Mouse (Mus musculus): ENCODE data around the gene Ttll4.

Gene Ttll4

GRCm38 (mm10) chr1:74661448-74662195 lies at the start of gene Ttll4:
TSS of gene Ttll4 (plus strand) at chr1:74661745.
- in situ Hi-C loops (cut with MseI, MboI) = no loop called here

GRCm38 (mm10) chr1:74624183-74624582 lies 37.4 kb upstream of the Ttll4 start:
- in situ Hi-C loops (cut with MseI, MboI) = no loop called here

GRCm38 (mm10) chr1:74626076-74626475 lies 35.5 kb upstream of the Ttll4 start:
- in situ Hi-C loops (cut with MseI, MboI) = no loop called here

GRCm38 (mm10) chr1:74628001-74628400 lies 33.5 kb upstream of the Ttll4 start:
- in situ Hi-C loops (cut with MseI, MboI) = no loop called here

GRCm38 (mm10) chr1:74632734-74633133 lies 28.8 kb upstream of the Ttll4 start:
- in situ Hi-C loops (cut with MseI, MboI) = no loop called here

GRCm38 (mm10) chr1:74643524-74643923 lies 18.0 kb upstream of the Ttll4 start:
- in situ Hi-C loops (cut with MseI, MboI) = loop anchor here in 1 of 2 experiments (10.0 kb wide), 1 partner anchor 111 kb away; no protein-coding TSS in a partner anchor

GRCm38 (mm10) chr1:74643926-74644325 lies 17.6 kb upstream of the Ttll4 start:
- in situ Hi-C loops (cut with MseI, MboI) = loop anchor here in 1 of 2 experiments (10.0 kb wide), 1 partner anchor 111 kb away; no protein-coding TSS in a partner anchor

- in situ Hi-C loops (cut with MseI, MboI) = no loop called here
These were observed 814 bp downstream of the Ttll4 start for GRCm38 (mm10) chr1:74662253-74662865.

- in situ Hi-C loops (cut with MseI, MboI) = no loop called here
These were observed 3.6 kb downstream of the Ttll4 start for GRCm38 (mm10) chr1:74665153-74665552.

GRCm38 (mm10) chr1:74668371-74668770 lies 6.8 kb downstream of the Ttll4 start:
- in situ Hi-C loops (cut with MseI, MboI) = no loop called here

GRCm38 (mm10) chr1:74672731-74673130 lies 11.2 kb downstream of the Ttll4 start:
- in situ Hi-C loops (cut with MseI, MboI) = no loop called here

GRCm38 (mm10) chr1:74676863-74677262 lies 15.3 kb downstream of the Ttll4 start:
- in situ Hi-C loops (cut with MseI, MboI) = no loop called here

- in situ Hi-C loops (cut with MseI, MboI) = no loop called here
These were observed 16.3 kb downstream of the Ttll4 start for GRCm38 (mm10) chr1:74677843-74678242.

GRCm38 (mm10) chr1:74687131-74687530 lies 25.6 kb downstream of the Ttll4 start:
- in situ Hi-C loops (cut with MseI, MboI) = no loop called here

GRCm38 (mm10) chr1:74693891-74694583 lies 32.5 kb downstream of the Ttll4 start:
- in situ Hi-C loops (cut with MseI, MboI) = no loop called here

- in situ Hi-C loops (cut with MseI, MboI) = no loop called here
These were observed 34.3 kb downstream of the Ttll4 start for GRCm38 (mm10) chr1:74695836-74696235.

- in situ Hi-C loops (cut with MseI, MboI) = no loop called here
These were observed 35.9 kb downstream of the Ttll4 start for GRCm38 (mm10) chr1:74697416-74697815.

GRCm38 (mm10) chr1:74698353-74698752 lies 36.8 kb downstream of the Ttll4 start:
- in situ Hi-C loops (cut with MseI, MboI) = no loop called here

- in situ Hi-C loops (cut with MseI, MboI) = no loop called here
These were observed 37.2 kb downstream of the Ttll4 start for GRCm38 (mm10) chr1:74698791-74699190.

- in situ Hi-C loops (cut with MseI, MboI) = no loop called here
These were observed 40.6 kb downstream of the Ttll4 start for GRCm38 (mm10) chr1:74702142-74702553.

- in situ Hi-C loops (cut with MseI, MboI) = no loop called here
These were observed 42.6 kb downstream of the Ttll4 start for GRCm38 (mm10) chr1:74704156-74704555.

- in situ Hi-C loops (cut with MseI, MboI) = no loop called here
These were observed 43.5 kb downstream of the Ttll4 start for GRCm38 (mm10) chr1:74705016-74705415.
